28 mouse cellular contexts compared by ENCODE assay signal in genomic region chr12:99979541-99979940, GRCm38 (mm10). TPM values are rescaled to one million over a fixed set of nuclear protein-coding genes. Genes with fewer than 3 reads are reported as not detected.
A peak's percentile ranks its signal among the peaks of the same experiment; 100 is the strongest.
DNase-seq lines count a peak whose midpoint lies in the region; ATAC-seq and TF ChIP-seq lines count a peak whose summit lies in the region.
"Had no signal": no experiment of that assay in that cellular context is flagged by ENCODE, and none has a peak within 500 bp of the region (broad histone marks: within the 10 kb centered on the region; RNA-seq: fewer than 3 reads in every experiment).

No protein-coding gene starts in this region.

- H3K79me2 ChIP-seq in CH12.LX (replicated peaks; ENCODE audit: control insufficient read depth, extremely low read depth, insufficient read depth, poor library complexity, severe bottlenecking) = no peaks in the 10 kb centered on the region
- peaks cover 95% of the 10 kb centered on the region for H3K79me2 ChIP-seq in macrophage (ENCODE audit: inconsistent target)

- TF ChIP-seq POLR2A in CH12.LX (IDR thresholded peaks at IDR 0.05; ENCODE audit: low read depth, low read length) = no peak

- peak; percentile 49 for DNase-seq in 416B (ENCODE audit: low read depth)
- peak; percentile 78 for DNase-seq in CH12.LX (ENCODE audit: extremely low read depth)
- DNase-seq in limb, embryonic 10.5 days (ENCODE audit: low spot score) = no peak
- DNase-seq in spleen, postnatal 14 days (ENCODE audit: low spot score in 2 of 2) = no peak
- DNase-seq: adrenal gland, adult 2 months; adrenal gland, postnatal 25 days; cerebellum, adult 11-12 months; cerebellum, adult 8-10 months; cerebellum, postnatal 10 days; cerebellum, postnatal 36 days; gastrocnemius, postnatal 10 days; gastrocnemius, postnatal 36 days; heart, adult 18-20 months; kidney, adult 18-20 months had no signal

- dilution Hi-C loops in CH12.LX (cut with MboI; ENCODE audit: extremely low pct_ligation_motif_present, extremely low pct_unique_long_range_greater_than_20kb, low sequenced_read_pairs) = no loop called here

- no peak overlapping the region for H3K9ac ChIP-seq in CH12.LX (ENCODE audit: insufficient read depth, low read depth)
- no peak overlapping the region for H3K9ac ChIP-seq in heart, embryonic 11.5 days (ENCODE audit: low read depth, low read length)
- H3K9ac ChIP-seq: forebrain, embryonic 13.5 days; heart, embryonic 13.5 days; hindbrain, embryonic 12.5 days; hindbrain, embryonic 15.5 days; intestine, embryonic 15.5 days had no signal

- in situ Hi-C loops in CH12.LX (cut with MboI; ENCODE audit: low pct_ligation_motif_present, low pct_unique_long_range_greater_than_20kb, low sequenced_read_pairs) = no loop called here

- 0 out of 2 replicates have a peak, but pooled peaks have one; percentile 32 for ATAC-seq in common myeloid progenitor, adult 5-6 weeks (replicated peaks; ENCODE audit: low read depth, poor library complexity, severe bottlenecking)
- no peak for ATAC-seq in heart, embryonic 11.5 days (replicated peaks; ENCODE audit: insufficient number of reproducible peaks, low FRiP score, low TSS enrichment)
- no peak for ATAC-seq in megakaryocyte-erythroid progenitor cell, adult 5-6 weeks (replicated peaks; ENCODE audit: low FRiP score, low TSS enrichment, poor library complexity, severe bottlenecking)
- ATAC-seq: forebrain, embryonic 13.5 days; forebrain, embryonic 16.5 days; intestine, embryonic 15.5 days had no signal

- no peak overlapping the region for H3K4me2 ChIP-seq in CH12.LX (ENCODE audit: insufficient read depth, low read depth, poor library complexity, severe bottlenecking)
- no peak overlapping the region for H3K4me2 ChIP-seq in heart, embryonic 11.5 days
- H3K4me2 ChIP-seq: forebrain, embryonic 13.5 days; heart, embryonic 13.5 days; hindbrain, embryonic 12.5 days; hindbrain, embryonic 15.5 days; intestine, embryonic 15.5 days had no signal

- no peaks in the 10 kb centered on the region for H3K36me3 ChIP-seq in CH12.LX (replicated peaks in 1 of 2; ENCODE audit: control insufficient read depth in 1 of 2, insufficient read depth in 1 of 2, low read length in 1 of 2)
- no peaks in the 10 kb centered on the region for H3K36me3 ChIP-seq in macrophage (ENCODE audit: inconsistent target)
- no peaks in the 10 kb centered on the region for H3K36me3 ChIP-seq in limb, embryonic 10.5 days
- no peaks in the 10 kb centered on the region for H3K36me3 ChIP-seq in heart, embryonic 11.5 days (ENCODE audit: control insufficient read depth, insufficient read depth, low read length)
- H3K36me3 ChIP-seq: forebrain, embryonic 10.5 days; G1E; heart, embryonic 13.5 days; hindbrain, embryonic 12.5 days; hindbrain, embryonic 15.5 days; intestine, embryonic 15.5 days had no signal

- peak; percentile 90 for TF ChIP-seq EP300 in CH12.LX (IDR thresholded peaks at IDR 0.05; ENCODE audit: low read length)

- TF ChIP-seq CTCF in CH12.LX (conservative IDR thresholded peaks at IDR 0.05 in 1 of 2, IDR thresholded peaks at IDR 0.05 in 1 of 2; ENCODE audit: low read depth in 2 of 2, low read length in 2 of 2) = no peak

- 41% methylated on average over 4 of the region's 4 CpGs for WGBS in macrophage (ENCODE audit: missing documents)
- 87% methylated on average over 4 of the region's 4 CpGs for WGBS in limb, embryonic 10.5 days
- WGBS in heart, embryonic 11.5 days (ENCODE audit: insufficient replicate concordance) = 70% methylated on average over 4 of the region's 4 CpGs

- H3K4me3 ChIP-seq in CH12.LX (replicated peaks in 1 of 3; ENCODE audit: low read depth in 2 of 3, low read length in 2 of 3, poor library complexity in 1 of 3) (no peak overlapping the region), macrophage (ENCODE audit: inconsistent target) (no peak overlapping the region)
- no peak overlapping the region for H3K4me3 ChIP-seq in limb, embryonic 10.5 days
- H3K4me3 ChIP-seq in heart, embryonic 11.5 days (ENCODE audit: low read depth, low read length) = no peak overlapping the region
- H3K4me3 ChIP-seq: forebrain, embryonic 10.5 days; forebrain, embryonic 13.5 days; heart, embryonic 13.5 days; hindbrain, embryonic 12.5 days; hindbrain, embryonic 15.5 days; intestine, embryonic 15.5 days had no signal

- no peak for TF ChIP-seq RAD21 in CH12.LX (IDR thresholded peaks at IDR 0.05; ENCODE audit: low read depth, low read length)

- peaks cover 3 to 14% of the 10 kb centered on the region in 2 experiments; a peak in 3 of 4 replicates for H3K4me1 ChIP-seq in CH12.LX (ENCODE audit: control insufficient read depth in 1 of 2, insufficient read depth in 2 of 2)
- H3K4me1 ChIP-seq in limb, embryonic 10.5 days = no peaks in the 10 kb centered on the region
- no peaks in the 10 kb centered on the region for H3K4me1 ChIP-seq in heart, embryonic 11.5 days (ENCODE audit: control insufficient read depth, insufficient read depth, low read length)
- H3K4me1 ChIP-seq: forebrain, embryonic 10.5 days; forebrain, embryonic 13.5 days; heart, embryonic 13.5 days; hindbrain, embryonic 12.5 days; hindbrain, embryonic 15.5 days; intestine, embryonic 15.5 days had no signal

- H3K9me3 ChIP-seq in CH12.LX (replicated peaks; ENCODE audit: low read length) = peaks cover 7% of the 10 kb centered on the region
- no peaks in the 10 kb centered on the region for H3K9me3 ChIP-seq in limb, embryonic 10.5 days (replicated peaks)
- H3K9me3 ChIP-seq in heart, embryonic 11.5 days (replicated peaks; ENCODE audit: control insufficient read depth, low read length) = no peaks in the 10 kb centered on the region
- H3K9me3 ChIP-seq: forebrain, embryonic 13.5 days; G1E; hindbrain, embryonic 12.5 days; hindbrain, embryonic 15.5 days; intestine, embryonic 15.5 days had no signal

- H3K27ac ChIP-seq in CH12.LX (ENCODE audit: insufficient read depth, low read depth) = no peak overlapping the region
- H3K27ac ChIP-seq in macrophage = peak overlapping the region; percentile 82
- H3K27ac ChIP-seq in limb, embryonic 10.5 days = no peak overlapping the region
- H3K27ac ChIP-seq in heart, embryonic 11.5 days (ENCODE audit: low read depth, low read length) = no peak overlapping the region
- H3K27ac ChIP-seq: forebrain, embryonic 10.5 days; forebrain, embryonic 13.5 days; heart, embryonic 13.5 days; hindbrain, embryonic 12.5 days; hindbrain, embryonic 15.5 days; intestine, embryonic 15.5 days had no signal

- no peaks in the 10 kb centered on the region for H3K27me3 ChIP-seq in CH12.LX (replicated peaks)
- no peaks in the 10 kb centered on the region for H3K27me3 ChIP-seq in limb, embryonic 10.5 days (ENCODE audit: low read depth, poor library complexity, severe bottlenecking)
- no peaks in the 10 kb centered on the region for H3K27me3 ChIP-seq in heart, embryonic 11.5 days (ENCODE audit: control insufficient read depth, insufficient read depth, low read length)
- H3K27me3 ChIP-seq: forebrain, embryonic 13.5 days; heart, embryonic 13.5 days; hindbrain, embryonic 12.5 days; hindbrain, embryonic 15.5 days; intestine, embryonic 15.5 days had no signal

TF ChIP-seq in CH12.LX, 34 proteins besides CTCF, POLR2A, EP300 and RAD21 (continues in another document):
- TF ChIP-seq MAX (IDR thresholded peaks at IDR 0.05; ENCODE audit: low read length) (peak; percentile 44; the same call in 1 of the 2 replicates), MYC (IDR thresholded peaks at IDR 0.05; ENCODE audit: low read depth, low read length) (peak; percentile 51; the same call in 1 of the 2 replicates), CHD1 (IDR thresholded peaks at IDR 0.05; ENCODE audit: low read depth, low read length) (no peak), NELFE (IDR thresholded peaks at IDR 0.05; ENCODE audit: low read depth, low read length) (no peak; the same call in 1 of the 2 replicates), MEF2A (IDR thresholded peaks at IDR 0.05; ENCODE audit: borderline replicate concordance, low read depth, low read length) (peak; percentile 91), ZKSCAN1 (IDR thresholded peaks at IDR 0.05; ENCODE audit: borderline replicate concordance, low read depth, low read length) (no peak), RCOR1 (conservative IDR thresholded peaks at IDR 0.05; ENCODE audit: low read depth, low read length) (no peak), NRF1 (IDR thresholded peaks at IDR 0.05; ENCODE audit: low read depth, low read length) (no peak), GABPA (IDR thresholded peaks at IDR 0.05; ENCODE audit: insufficient replicate concordance, low read depth, low read length) (no peak), SIN3A (IDR thresholded peaks at IDR 0.05; ENCODE audit: low read length) (no peak), MAFK (IDR thresholded peaks at IDR 0.05; ENCODE audit: insufficient replicate concordance, low read length) (0 out of 2 replicates have a peak, but pooled peaks have one; percentile 14), CHD2 (IDR thresholded peaks at IDR 0.05; ENCODE audit: low read length) (no peak), ZNF384 (IDR thresholded peaks at IDR 0.05; ENCODE audit: low read depth, low read length) (0 out of 2 replicates have a peak, but pooled peaks have one; percentile 11), IRF4 (IDR thresholded peaks at IDR 0.05; ENCODE audit: low read depth, low read length) (peak; percentile 76), BHLHE40 (IDR thresholded peaks at IDR 0.05; ENCODE audit: low read depth, low read length) (peak; percentile 65), MXI1 (IDR thresholded peaks at IDR 0.05; ENCODE audit: low read depth, low read length) (no peak), TBP (conservative IDR thresholded peaks at IDR 0.05; ENCODE audit: low read depth, low read length) (no peak), KAT2A (IDR thresholded peaks at IDR 0.05; ENCODE audit: insufficient replicate concordance, low read length) (no peak), HCFC1 (IDR thresholded peaks at IDR 0.05; ENCODE audit: low read depth, low read length) (no peak; the same call in 1 of the 2 replicates), UBTF (IDR thresholded peaks at IDR 0.05; ENCODE audit: low read depth, low read length) (no peak), USF1 (IDR thresholded peaks at IDR 0.05; ENCODE audit: low read depth, low read length) (no peak)

RNA-seq across cellular contexts. Expression of gene Kcnk13, which starts 15.2 kb away (rescaled TPM):
- total RNA-seq in CH12.LX (2012; rRNA removed) (0.08 and 0.13 TPM in 2 replicates), CH12.LX (2014; rRNA removed) (not detected in 2 replicates)
- polyA plus RNA-seq in CH12.LX (2012; ENCODE audit: insufficient read length, low read depth) (not detected in 2 replicates), macrophage (2018) (14.2 to 39.1 TPM (median 20.5 TPM) in 3 replicates)
- not detected in 2 replicates for total RNA-seq in common myeloid progenitor, adult 5-6 weeks (2017)
- 10 to 100 TPM; 12.0 to 78.2 (median 28.1) TPM for total RNA-seq in macrophage (2018; cell fraction: chromatin; rRNA removed)
- total RNA-seq in macrophage (2018; cell fraction: cytosol; rRNA removed) = 10 to 100 TPM; 14.0 to 35.5 (median 22.2) TPM
- total RNA-seq in macrophage (2018; cell fraction: nucleus; rRNA removed) = 10 to 100 TPM; 26.0 to 83.7 (median 40.4) TPM
- 0.13 and 0.44 TPM in 2 replicates for polyA plus RNA-seq in limb, embryonic 10.5 days (2016; fragmentation: Nextera tagmentation; extraction: Ambion mirVana)
- 0.17 and 0.37 TPM in 2 replicates for polyA plus RNA-seq in heart, embryonic 11.5 days (2014; fragmentation: Nextera tagmentation; extraction: Ambion mirVana)
- total RNA-seq in megakaryocyte-erythroid progenitor cell, adult 5-6 weeks (2014; fragmentation: Nextera tagmentation) = not detected in 2 replicates
- total RNA-seq in megakaryocyte-erythroid progenitor cell, adult 5-6 weeks (2017) = 0.38 TPM in 1 of 2 replicates, not detected in the other
- total RNA-seq: hematopoietic stem cell, adult 5-6 weeks had no signal
- polyA plus RNA-seq: C2C12, G1E had no signal

Comparison
In these comparisons a context has a peak if more than half of its experiments do, and no peak if none do; other contexts are left out.
1. DNase-seq: peak in 416B (single experiment) and CH12.LX (single experiment); none in limb, embryonic 10.5 days (single experiment) and spleen, postnatal 14 days (0 of 2).
2. RNA of gene Kcnk13, which starts 15.2 kb away (polyA plus RNA-seq): 14.2 to 39.1 TPM in macrophage; 0.13 to 0.44 TPM in limb, embryonic 10.5 days, 0.17 to 0.37 TPM in heart, embryonic 11.5 days and not detected in CH12.LX; every median in the first group is over 10 times any median in the second.